Mouse (Mus musculus) embryo, embryonic 10 days (tissue): ENCODE results near the gene Zfp526.

ENCODE experiments used
- DNase-seq: peaks from one replicate; pipeline ENCODE4 v3.0.0-alpha.2; 2015; ENCODE audit warnings: low spot score

The Zfp526 gene

GRCm38 (mm10) chr7:25267751-25268463 is 46.7 kb downstream of the Zfp526 start:
- DNase-seq, result peak; percentile 100

GRCm38 (mm10) chr7:25268588-25268987 is 47.4 kb downstream of the Zfp526 start:
- DNase-seq, result no peak

GRCm38 (mm10) chr7:25269029-25269428 is 47.8 kb downstream of the Zfp526 start:
- DNase-seq, result no peak

GRCm38 (mm10) chr7:25269545-25270271 is 48.5 kb downstream of the Zfp526 start:
- DNase-seq, result no peak

GRCm38 (mm10) chr7:25270652-25271633 is 49.7 kb downstream of the Zfp526 start:
- DNase-seq, result no peak

- no peak for DNase-seq
Measured at GRCm38 (mm10) chr7:25271651-25272444, 50.6 kb downstream of the Zfp526 start.

- DNase-seq, result no peak
Measured at GRCm38 (mm10) chr7:25272445-25273258, 51.4 kb downstream of the Zfp526 start.

GRCm38 (mm10) chr7:25273259-25274241 is 52.3 kb downstream of the Zfp526 start:
- DNase-seq, result no peak

GRCm38 (mm10) chr7:25274571-25274970 is 53.3 kb downstream of the Zfp526 start:
- DNase-seq, result no peak

GRCm38 (mm10) chr7:25274996-25275395 is 53.8 kb downstream of the Zfp526 start:
- DNase-seq, result no peak

GRCm38 (mm10) chr7:25275555-25276298 is 54.5 kb downstream of the Zfp526 start:
- DNase-seq, result no peak
